Mouse (Mus musculus): Measurements from ENCODE around the gene Ntrk3.

- TF ChIP-seq POLR2A (IDR thresholded peaks at IDR 0.05; ENCODE audit: extremely low read depth, insufficient read depth, low read length) (no peak), CTCF (IDR thresholded peaks at IDR 0.05; ENCODE audit: extremely low read depth, insufficient read depth, low read length) (no peak)
Observed at GRCm38 (mm10) chr7:78515042-78515609, 222.7 kb downstream of the Ntrk3 start.
